Mouse (Mus musculus) brain, embryonic 14.5 days (tissue): ENCODE measurements around the gene Wnt7a. TPM values are rescaled to one million over a fixed set of nuclear protein-coding genes. Genes with fewer than 3 reads are reported as not detected.

ENCODE experiments used
- DNase-seq: peaks from one replicate; pipeline ENCODE4 v3.0.0-alpha.2; 2011; ENCODE audit warnings: low read depth
- CTCF ChIP-seq: fragments of 200-500 bp; IDR thresholded peaks from 2 replicates; pipeline ENCODE4 v1.5.1; 2012; ENCODE audit warnings: inconsistent platforms, mild to moderate bottlenecking, moderate library complexity, borderline replicate concordance; ENCODE audit not compliant: insufficient read depth, insufficient read length; ENCODE audit errors: extremely low read depth
- POLR2A ChIP-seq: fragments of 200-500 bp; IDR thresholded peaks from 2 replicates; pipeline ENCODE4 v1.6.1; 2012; ENCODE audit warnings: mild to moderate bottlenecking, inconsistent platforms, borderline replicate concordance; ENCODE audit not compliant: poor library complexity, insufficient read depth, insufficient read length, severe bottlenecking; ENCODE audit errors: extremely low read depth
- polyA plus RNA-seq: library from polyadenylated mRNA; depleted of rRNA; stranded (reverse); fragments of >200 nt; gene quantifications from 2 replicates; pipeline ENCODE4 v1.2.3, GENCODE M21; 2012

Gene Wnt7a
- polyA plus RNA-seq, 1 experiment: 18.0 TPM

GRCm38 (mm10) chr6:91416146-91416545, 5.0 kb upstream of the Wnt7a start:
- no peak for DNase-seq
- TF ChIP-seq CTCF (no peak), POLR2A (no peak)

- TF ChIP-seq CTCF (peak; percentile 88), POLR2A (no peak)
- peak; percentile 81 for DNase-seq
Observed at GRCm38 (mm10) chr6:91414890-91415289, 3.7 kb upstream of the Wnt7a start.

GRCm38 (mm10) chr6:91411369-91411981, 312 bp upstream of the Wnt7a start:
- TF ChIP-seq CTCF (peak; percentile 96), POLR2A (no peak)
- peak; percentile 89 for DNase-seq

- TF ChIP-seq POLR2A: no peak
- no peak for TF ChIP-seq CTCF
- DNase-seq: peak; percentile 66
Observed at GRCm38 (mm10) chr6:91410168-91410780, 889 bp downstream of the Wnt7a start.

- peak; percentile 74 for DNase-seq
- TF ChIP-seq CTCF (no peak), POLR2A (no peak)
Observed at GRCm38 (mm10) chr6:91409448-91410167, 1.6 kb downstream of the Wnt7a start.

GRCm38 (mm10) chr6:91408616-91409015, 2.5 kb downstream of the Wnt7a start:
- peak; percentile 28 for DNase-seq
- TF ChIP-seq POLR2A (no peak), CTCF (no peak)

- peak; percentile 81 for DNase-seq
- TF ChIP-seq POLR2A: no peak
- TF ChIP-seq CTCF: no peak
Observed at GRCm38 (mm10) chr6:91401591-91401990, 9.6 kb downstream of the Wnt7a start.

- no peak for DNase-seq
- TF ChIP-seq POLR2A (no peak), CTCF (no peak)
Observed at GRCm38 (mm10) chr6:91400514-91400913, 10.6 kb downstream of the Wnt7a start.

GRCm38 (mm10) chr6:91392475-91393174, 18.5 kb downstream of the Wnt7a start:
- TF ChIP-seq CTCF (no peak), POLR2A (no peak)
- DNase-seq: no peak

GRCm38 (mm10) chr6:91389141-91389540, 22.0 kb downstream of the Wnt7a start:
- TF ChIP-seq POLR2A (no peak), CTCF (no peak)
- no peak for DNase-seq

GRCm38 (mm10) chr6:91384415-91384814, 26.7 kb downstream of the Wnt7a start:
- TF ChIP-seq POLR2A: no peak
- TF ChIP-seq CTCF: no peak
- no peak for DNase-seq

- TF ChIP-seq POLR2A (no peak), CTCF (no peak)
- no peak for DNase-seq
Observed at GRCm38 (mm10) chr6:91383871-91384270, 27.3 kb downstream of the Wnt7a start.

GRCm38 (mm10) chr6:91383303-91383702, 27.9 kb downstream of the Wnt7a start:
- DNase-seq: no peak
- no peak for TF ChIP-seq CTCF
- no peak for TF ChIP-seq POLR2A

- peak; percentile 83 for DNase-seq
- TF ChIP-seq POLR2A: no peak
- no peak for TF ChIP-seq CTCF
Observed at GRCm38 (mm10) chr6:91379871-91380270, 31.3 kb downstream of the Wnt7a start.

GRCm38 (mm10) chr6:91379266-91379665, 31.9 kb downstream of the Wnt7a start:
- peak; percentile 89 for DNase-seq
- TF ChIP-seq POLR2A (no peak), CTCF (no peak)
